Mouse (Mus musculus) limb, embryonic 15.5 days (tissue): ENCODE data around the gene Myef2. TPM values are rescaled to one million over a fixed set of nuclear protein-coding genes. Genes with fewer than 3 reads are reported as not detected.
"Not testable (repeated sequence)": the region's sequence is repeated elsewhere in the genome, so short reads cannot be mapped to it uniquely, and the experiment has no call there.

Source experiments
- ATAC-seq: fragments of 200-750 bp; cut with Nextera tagmentation; 2 replicates; pipeline ENCODE4 v1.8.0; 2017; ENCODE audit warnings: low read depth, moderate TSS enrichment; ENCODE audit not compliant: insufficient number of reproducible peaks, low FRiP score, low TSS enrichment
- H3K27ac ChIP-seq: fragments of 300-500 bp; sonication (generic); 2 replicates; pipeline ENCODE4 v1.5.1; 2015; ENCODE audit warnings: moderate library complexity, mild to moderate bottlenecking, inconsistent platforms
- H3K27me3 ChIP-seq: fragments of 300-500 bp; sonication (generic); 2 replicates; pipeline ENCODE4 v1.6.1; 2015; ENCODE audit warnings: inconsistent platforms
- H3K36me3 ChIP-seq: fragments of 300-500 bp; sonication (generic); 2 replicates; pipeline ENCODE4 v1.6.1; 2015; ENCODE audit warnings: inconsistent platforms
- H3K4me1 ChIP-seq: fragments of 300-500 bp; sonication (generic); 2 replicates; pipeline ENCODE4 v1.6.1; 2015; ENCODE audit warnings: inconsistent platforms
- H3K4me2 ChIP-seq: fragments of 300-500 bp; sonication (generic); 2 replicates; pipeline ENCODE4 v1.6.1; 2015; ENCODE audit warnings: mild to moderate bottlenecking, inconsistent platforms
- H3K4me3 ChIP-seq: fragments of 300-500 bp; sonication (generic); 2 replicates; pipeline ENCODE4 v1.5.1; 2015; ENCODE audit warnings: mild to moderate bottlenecking, inconsistent platforms
- H3K9ac ChIP-seq: fragments of 300-500 bp; sonication (generic); 2 replicates; pipeline ENCODE4 v1.6.1; 2015; ENCODE audit warnings: inconsistent platforms
- H3K9me3 ChIP-seq: fragments of 300-500 bp; sonication (generic); 2 replicates; pipeline ENCODE4 v1.6.1; 2016; ENCODE audit warnings: inconsistent platforms
- WGBS: fragments of 180-500 bp; shearing (Covaris S2); methylation state at CpG from one replicate; pipeline ENCODE4 v1.1.7; 2015; 5-methylcytosine and 5-hydroxymethylcytosine counted together
- polyA plus RNA-seq: library from polyadenylated mRNA; unstranded; fragments of >200 nt; fragmentation: Nextera tagmentation; extraction: Ambion mirVana; gene quantifications from 2 replicates; pipeline ENCODE4 v1.2.1, GENCODE M21; 2015

The Myef2 gene
- polyA plus RNA-seq, 1 experiment from 2014 or later: 80.6 TPM

DNA sequence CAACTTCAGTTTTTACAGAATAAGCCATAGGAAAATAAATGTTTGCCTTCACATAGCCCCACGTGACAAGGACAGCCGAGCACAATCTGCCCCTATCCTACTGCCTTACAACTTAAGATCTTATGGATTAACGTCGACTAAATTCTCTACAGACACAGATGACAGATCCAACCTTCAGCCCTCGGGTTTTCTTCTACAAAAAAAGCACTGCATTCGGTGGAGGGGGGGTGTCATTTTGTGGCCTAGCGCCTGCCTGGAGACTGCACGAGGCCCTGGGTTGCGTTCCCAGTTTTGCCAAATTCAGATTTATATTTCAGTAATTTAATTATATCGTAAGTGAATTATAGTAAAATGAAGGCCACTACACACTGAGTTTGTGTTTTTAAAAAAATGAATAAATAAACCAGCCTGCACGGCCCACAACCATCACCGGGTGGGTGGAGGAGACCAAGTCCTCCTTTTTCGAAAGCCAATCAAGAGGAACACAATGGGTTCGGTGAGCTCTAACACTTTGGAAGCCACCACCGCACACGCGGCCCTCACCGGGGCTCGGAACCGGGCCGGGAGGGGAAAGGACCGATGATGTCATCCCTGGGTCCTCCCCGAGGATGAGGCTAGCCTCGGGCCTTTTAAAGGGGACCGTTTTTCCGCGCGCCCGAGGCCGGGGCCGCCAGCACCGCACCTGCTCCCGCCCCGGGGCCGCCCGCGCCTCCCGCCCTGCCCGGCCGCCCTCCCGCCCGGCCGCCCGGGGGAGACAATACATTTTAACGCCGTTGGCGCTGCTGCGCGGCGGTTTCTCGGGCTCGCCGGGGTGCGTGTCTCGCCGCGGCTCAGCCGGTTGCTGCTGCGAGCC lies 611 bp downstream of the Myef2 start:
- no peaks in the 10 kb centered on the region for H3K9me3 ChIP-seq
- H3K27ac ChIP-seq: peak overlapping the region; percentile 93
- H3K36me3 ChIP-seq: no peaks in the 10 kb centered on the region
- peak overlapping the region; percentile 95 for H3K9ac ChIP-seq
- ATAC-seq: peak; percentile 22; the same call in 1 of the 2 replicates
- H3K4me1 ChIP-seq: peaks cover 6% of the 10 kb centered on the region; the same call in 1 of the 2 replicates
- 0 out of 2 replicates have a peak, but pooled peaks cover 6% of the 10 kb centered on the region for H3K27me3 ChIP-seq
- H3K4me2 ChIP-seq: peak overlapping the region; percentile 51
- peak overlapping the region; percentile 71 for H3K4me3 ChIP-seq
- under 1% methylated on average over 38 of the region's 59 CpGs for WGBS

DNA sequence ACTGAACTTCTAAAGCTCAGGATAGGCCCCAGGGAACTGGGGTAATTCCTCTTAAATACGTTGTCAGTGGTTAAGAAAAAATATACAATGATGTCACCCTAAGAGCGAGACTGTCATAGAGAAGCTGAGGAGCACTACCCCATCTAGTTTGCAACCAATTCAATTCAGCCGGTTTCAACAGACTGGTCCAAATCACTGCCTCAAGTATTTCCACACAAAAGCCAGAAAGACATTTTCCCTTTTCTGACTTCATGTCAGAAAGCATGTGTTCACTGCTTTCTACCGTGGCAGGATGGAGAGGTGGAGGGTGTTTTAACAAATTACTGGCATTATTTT lies 1.2 kb downstream of the Myef2 start:
- Histone ChIP-seq H3K27ac (peak overlapping the region; percentile 93; the same call in 1 of the 2 replicates), H3K36me3 (no peaks in the 10 kb centered on the region), H3K4me3 (peak overlapping the region; percentile 71), H3K9me3 (no peaks in the 10 kb centered on the region), H3K4me1 (peaks cover 6% of the 10 kb centered on the region; the same call in 1 of the 2 replicates), H3K27me3 (0 out of 2 replicates have a peak, but pooled peaks cover 6% of the 10 kb centered on the region), H3K9ac (peak overlapping the region; percentile 95), H3K4me2 (peak overlapping the region; percentile 51)
- WGBS: 6% methylated on average over 4 of the region's 4 CpGs
- no peak for ATAC-seq

DNA sequence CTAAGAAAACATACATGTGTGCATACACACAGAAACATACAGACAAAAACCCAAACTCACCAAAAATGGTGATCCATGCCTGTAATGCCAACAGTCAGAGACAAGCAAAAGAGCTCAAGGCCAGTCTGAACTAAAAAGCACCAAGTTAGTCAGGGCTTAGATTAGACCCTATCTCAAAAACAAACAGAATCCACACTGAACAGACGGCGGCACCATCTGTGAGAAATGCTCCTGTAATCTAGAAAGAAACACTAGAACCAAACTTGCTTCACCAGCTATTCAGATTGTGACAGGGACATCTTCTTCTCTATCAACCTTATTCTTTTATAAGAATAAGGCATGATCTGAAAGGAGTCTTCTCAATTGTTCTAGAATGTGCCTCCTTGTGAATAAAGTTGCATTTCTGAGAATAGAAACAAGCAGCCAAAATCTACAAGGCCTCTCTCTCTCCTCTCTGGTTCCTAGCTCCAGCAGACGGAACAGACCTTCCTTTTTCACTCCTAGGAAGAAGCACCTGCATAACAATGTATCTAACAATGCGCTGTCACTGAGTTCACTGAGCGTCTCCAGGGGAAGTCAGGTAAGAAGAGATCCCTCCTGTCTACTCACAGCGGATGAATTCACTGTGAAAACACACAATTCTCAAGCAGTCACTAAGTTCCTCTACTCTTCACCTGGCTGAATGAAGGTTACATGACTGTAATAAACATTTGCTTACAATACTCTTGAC lies 3.9 kb downstream of the Myef2 start:
- Histone ChIP-seq H3K27ac (no peak overlapping the region), H3K36me3 (peaks cover 9% of the 10 kb centered on the region; the same call in 1 of the 2 replicates), H3K4me1 (peaks cover 6% of the 10 kb centered on the region; the same call in 1 of the 2 replicates), H3K4me2 (no peak overlapping the region), H3K9ac (no peak overlapping the region), H3K9me3 (no peaks in the 10 kb centered on the region), H3K4me3 (no peak overlapping the region), H3K27me3 (no peaks in the 10 kb centered on the region)
- no peak for ATAC-seq
- 78% methylated on average over 6 of the region's 6 CpGs for WGBS

DNA sequence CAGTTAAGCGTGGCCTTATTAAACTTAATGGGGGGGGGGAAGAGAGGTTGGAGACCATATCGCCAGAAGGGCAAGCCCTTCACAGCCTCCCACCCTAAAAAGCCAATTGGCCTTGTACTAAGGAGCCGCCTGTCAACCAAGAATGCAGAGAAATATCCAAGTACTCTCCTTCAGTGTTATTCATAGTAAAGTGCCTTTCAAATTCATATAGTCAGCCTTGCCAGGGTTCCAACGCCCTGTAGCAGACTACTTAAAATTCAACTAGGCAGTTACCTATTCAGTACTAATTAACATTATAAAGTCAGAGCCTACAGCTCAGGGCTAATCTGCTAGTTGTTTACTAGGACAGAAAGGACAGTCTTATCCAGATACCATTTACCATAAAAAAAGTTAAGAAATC lies 16.9 kb downstream of the Myef2 start:
- H3K9me3 ChIP-seq, H3K4me1 ChIP-seq, H3K4me2 ChIP-seq, H3K27ac ChIP-seq, H3K9ac ChIP-seq, H3K27me3 ChIP-seq, H3K4me3 ChIP-seq, ATAC-seq: not testable (repeated sequence)
- H3K36me3 ChIP-seq: peaks cover 35% of the 10 kb centered on the region
- WGBS: 93% methylated on average over 4 of the region's 4 CpGs

DNA sequence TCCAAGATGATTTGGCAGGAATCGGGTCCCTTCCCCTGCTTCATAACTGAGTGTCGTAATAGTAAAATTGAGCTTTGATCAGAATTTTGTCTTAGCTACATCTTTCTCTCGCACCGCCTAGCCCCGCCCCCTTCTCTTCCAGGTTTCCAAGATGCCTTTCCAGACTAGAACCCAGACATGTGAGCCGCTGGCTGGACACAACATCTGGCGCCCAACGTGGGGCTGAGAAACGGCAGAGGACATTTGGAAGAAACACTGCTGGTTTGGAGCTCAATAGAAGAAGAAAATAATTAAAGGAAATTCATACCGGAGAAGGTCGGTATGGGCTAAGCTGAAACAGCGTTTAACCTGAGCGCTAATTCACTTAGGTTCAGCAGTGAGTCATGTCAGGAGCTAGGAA lies 19.0 kb downstream of the Myef2 start:
- not testable (repeated sequence) for ATAC-seq, H3K4me1 ChIP-seq, H3K9me3 ChIP-seq, H3K27me3 ChIP-seq, H3K27ac ChIP-seq, H3K4me2 ChIP-seq, H3K9ac ChIP-seq, H3K4me3 ChIP-seq
- 97% methylated on average over 13 of the region's 13 CpGs for whole genome bisulfite sequencing
- peaks cover 52% of the 10 kb centered on the region for H3K36me3 ChIP-seq

DNA sequence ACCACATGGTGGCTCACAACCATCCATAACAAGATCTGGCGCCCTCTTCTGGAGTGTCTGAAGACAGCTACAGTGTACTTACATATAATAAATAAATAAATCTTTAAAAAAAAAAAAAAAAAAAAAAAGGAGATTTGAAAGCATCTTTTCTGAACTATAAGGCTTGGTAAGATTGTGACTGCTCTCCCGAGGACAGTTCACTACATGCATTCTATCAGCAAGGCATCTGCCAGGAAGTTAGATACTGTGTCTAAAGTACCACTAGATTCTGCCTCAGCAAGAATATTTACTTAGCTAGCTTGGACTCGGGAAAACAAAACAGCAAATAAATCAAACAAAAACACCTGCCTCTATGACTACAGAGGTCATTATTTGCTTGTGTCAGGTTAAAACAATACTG lies 31.3 kb downstream of the Myef2 start:
- not testable (repeated sequence) for H3K4me3 ChIP-seq, H3K9me3 ChIP-seq, H3K27ac ChIP-seq, H3K4me2 ChIP-seq, ATAC-seq, H3K9ac ChIP-seq, H3K4me1 ChIP-seq, H3K27me3 ChIP-seq
- 79% methylated on average over 3 of the region's 3 CpGs for WGBS
- peaks cover 40% of the 10 kb centered on the region for H3K36me3 ChIP-seq

DNA sequence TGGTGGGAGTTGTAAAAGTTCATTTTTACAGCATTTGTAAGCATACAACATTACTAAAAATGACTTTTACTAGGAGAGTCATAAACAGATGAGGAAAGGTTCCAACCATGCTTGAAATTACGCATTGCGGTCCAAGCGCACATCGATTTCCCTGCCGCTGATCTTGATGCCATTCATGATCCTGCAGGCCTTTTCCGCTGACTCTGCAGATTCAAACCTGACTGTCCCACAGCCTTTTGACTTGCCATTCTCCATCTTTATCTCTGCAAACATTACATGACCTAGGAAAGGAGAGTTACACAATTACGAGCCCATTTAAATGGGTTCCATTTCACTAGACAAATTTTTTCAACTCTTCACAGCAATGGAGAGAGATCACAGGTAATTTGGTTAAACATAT lies 34.7 kb downstream of the Myef2 start:
- Histone ChIP-seq H3K9me3 (no peaks in the 10 kb centered on the region), H3K36me3 (peaks cover 39% of the 10 kb centered on the region), H3K9ac (no peak overlapping the region), H3K27ac (no peak overlapping the region), H3K4me1 (no peaks in the 10 kb centered on the region), H3K4me2 (no peak overlapping the region), H3K27me3 (no peaks in the 10 kb centered on the region), H3K4me3 (no peak overlapping the region)
- WGBS: 93% methylated on average over 7 of the region's 7 CpGs
- ATAC-seq: no peak

DNA sequence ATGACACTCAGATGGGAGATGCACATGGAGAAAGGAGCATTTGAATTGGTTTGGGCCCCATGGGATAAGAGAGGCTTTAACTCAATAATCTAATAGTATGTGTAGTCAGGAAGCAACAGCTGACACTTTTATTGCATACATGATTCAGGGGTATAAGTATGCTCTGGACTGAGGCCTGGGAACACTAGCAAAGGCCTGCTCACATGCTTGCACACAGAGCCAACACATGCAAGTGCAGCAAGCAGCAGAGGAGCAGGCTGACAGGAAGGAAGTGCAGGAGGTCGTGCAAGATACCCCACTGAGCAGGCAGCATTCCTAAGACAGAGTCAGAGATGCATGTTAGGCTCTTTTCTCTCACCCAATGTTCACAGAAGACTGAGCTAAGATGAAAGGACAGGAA lies 39.6 kb downstream of the Myef2 start:
- no peak overlapping the region for H3K9ac ChIP-seq
- H3K27ac ChIP-seq: no peak overlapping the region
- no peak for ATAC-seq
- H3K36me3 ChIP-seq: peaks cover 23% of the 10 kb centered on the region
- no peaks in the 10 kb centered on the region for H3K27me3 ChIP-seq
- H3K4me3 ChIP-seq: no peak overlapping the region
- 26% methylated on average over 1 of the region's 1 CpGs for WGBS
- no peaks in the 10 kb centered on the region for H3K9me3 ChIP-seq
- no peak overlapping the region for H3K4me2 ChIP-seq
- no peaks in the 10 kb centered on the region for H3K4me1 ChIP-seq

DNA sequence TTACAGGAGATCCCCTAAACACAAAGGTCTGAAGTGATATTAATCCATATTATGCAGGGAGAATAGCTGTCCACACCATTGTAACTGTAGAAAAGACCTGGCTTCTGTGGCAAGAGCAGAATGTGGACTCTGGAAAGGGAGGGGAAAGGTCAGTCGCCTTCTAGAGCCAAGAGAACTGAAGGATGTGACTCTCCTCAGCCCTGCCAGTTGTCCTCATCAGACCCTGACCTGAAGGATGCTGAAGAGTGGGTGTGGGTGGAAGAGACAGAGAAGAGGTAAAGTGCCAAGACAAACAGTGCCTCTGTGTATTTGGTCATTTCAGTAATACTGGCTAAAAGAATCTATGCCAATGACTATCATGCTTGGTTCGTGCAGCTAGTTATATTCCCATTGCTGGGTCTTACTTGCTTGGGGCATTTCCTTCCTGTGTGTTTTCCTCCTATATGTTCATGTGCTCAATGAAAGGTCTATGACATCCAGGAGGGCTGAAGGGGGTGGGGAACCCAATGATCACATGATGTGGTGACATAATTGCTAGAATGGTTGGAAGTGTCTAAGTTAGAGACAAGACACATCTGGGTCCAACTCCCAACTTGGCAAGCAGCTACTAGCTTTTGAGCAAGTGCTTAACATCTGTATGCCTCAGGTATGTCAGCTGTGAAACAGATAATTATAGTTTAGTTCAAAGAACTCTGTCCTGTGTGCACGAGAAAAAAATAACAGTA lies 50.2 kb downstream of the Myef2 start:
- no peaks in the 10 kb centered on the region for H3K4me1 ChIP-seq
- no peaks in the 10 kb centered on the region for H3K36me3 ChIP-seq
- H3K9ac ChIP-seq: no peak overlapping the region
- WGBS: 61% methylated on average over 3 of the region's 3 CpGs
- H3K4me2 ChIP-seq: no peak overlapping the region
- no peak for ATAC-seq
- no peaks in the 10 kb centered on the region for H3K9me3 ChIP-seq
- no peaks in the 10 kb centered on the region for H3K27me3 ChIP-seq
- no peak overlapping the region for H3K27ac ChIP-seq
- no peak overlapping the region for H3K4me3 ChIP-seq

DNA sequence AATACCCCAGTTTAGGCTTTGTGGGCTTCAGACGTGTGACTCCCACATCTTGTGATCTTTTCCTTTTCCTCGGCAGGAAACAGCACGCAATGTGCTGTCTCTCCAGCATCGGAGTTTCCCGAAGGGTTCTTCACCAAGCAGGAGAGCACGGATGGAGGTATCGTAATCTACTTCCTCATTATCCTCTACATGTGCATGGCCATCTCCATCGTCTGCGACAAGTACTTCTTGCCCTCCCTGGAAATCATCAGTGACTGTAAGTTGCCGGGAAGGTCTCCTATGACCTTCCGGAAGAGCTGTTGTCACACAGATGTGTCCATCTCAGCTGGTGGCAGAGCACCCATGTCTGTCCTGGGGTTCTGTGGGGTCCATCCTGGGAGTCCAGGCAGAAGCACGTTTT lies 54.8 kb downstream of the Myef2 start:
- Histone ChIP-seq H3K9ac (no peak overlapping the region), H3K4me1 (no peaks in the 10 kb centered on the region), H3K36me3 (no peaks in the 10 kb centered on the region), H3K4me3 (no peak overlapping the region), H3K27me3 (no peaks in the 10 kb centered on the region), H3K27ac (no peak overlapping the region), H3K9me3 (no peaks in the 10 kb centered on the region), H3K4me2 (no peak overlapping the region)
- no peak for ATAC-seq
- 85% methylated on average over 12 of the region's 12 CpGs for WGBS

DNA sequence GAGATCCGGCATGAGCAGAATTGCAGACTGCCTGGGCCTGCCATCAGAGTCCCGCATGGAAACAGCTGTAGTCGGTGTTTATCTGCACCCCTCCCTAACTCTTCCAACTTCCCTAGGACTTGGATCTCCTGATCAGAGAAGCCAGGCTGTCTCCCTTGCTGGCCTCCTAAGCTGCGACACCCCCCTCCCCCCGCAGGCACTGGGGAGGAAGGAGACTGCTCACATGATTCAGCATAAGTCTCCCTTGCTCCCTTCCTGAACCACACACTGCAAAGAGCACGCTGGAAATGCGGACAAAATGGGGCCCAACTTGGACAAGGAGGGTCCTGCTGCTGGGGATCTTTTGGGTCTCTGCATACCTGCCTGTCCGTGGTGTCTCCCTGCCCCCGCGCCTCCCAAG lies 55.6 kb downstream of the Myef2 start, which contains the start of gene Slc24a5:
Slc24a5 (plus strand) TSS at position 231 of the 400 bp plus-strand sequence.
- Histone ChIP-seq H3K27ac (no peak within 1 kb of the TSS), H3K9me3 (no peaks in the 10 kb centered on the region), H3K27me3 (no peaks in the 10 kb centered on the region), H3K4me2 (no peak within 1 kb of the TSS), H3K4me3 (no peak within 1 kb of the TSS), H3K9ac (no peak within 1 kb of the TSS), H3K36me3 (no peaks in the 10 kb centered on the region), H3K4me1 (no peaks in the 10 kb centered on the region)
- no peak for ATAC-seq
- WGBS: 63% methylated on average over 10 of the region's 10 CpGs

DNA sequence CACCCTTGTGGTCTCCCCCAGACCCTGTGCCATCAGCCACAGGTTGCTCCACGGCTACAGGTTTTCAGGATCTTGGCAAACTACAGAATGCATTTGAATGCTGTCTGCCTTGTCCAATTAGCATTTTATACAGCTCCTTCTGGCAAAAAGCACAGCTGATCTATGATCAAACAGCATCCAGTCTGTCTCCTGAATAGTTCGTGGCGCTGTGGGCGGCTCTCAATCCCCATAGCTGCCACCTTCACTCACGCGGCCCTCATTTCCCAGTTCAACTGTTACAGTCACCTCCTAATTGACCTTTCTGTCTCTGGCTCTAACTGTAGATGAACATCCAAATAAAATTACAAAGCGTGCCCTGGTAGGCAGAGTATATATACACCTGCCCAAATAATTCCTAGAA lies 56.1 kb downstream of the Myef2 start:
- H3K4me2 ChIP-seq: no peak overlapping the region
- no peak overlapping the region for H3K9ac ChIP-seq

More for the DNA sequence above, 56.1 kb downstream of the Myef2 start:
- Histone ChIP-seq H3K27ac (no peak overlapping the region), H3K36me3 (no peaks in the 10 kb centered on the region), H3K4me3 (no peak overlapping the region), H3K27me3 (no peaks in the 10 kb centered on the region), H3K4me1 (no peaks in the 10 kb centered on the region), H3K9me3 (no peaks in the 10 kb centered on the region)
- no peak for ATAC-seq
- WGBS: 89% methylated on average over 7 of the region's 7 CpGs
